Mouse (Mus musculus): ENCODE results near the gene Ube2l6.
"Not testable (repeated sequence)": the region's sequence is repeated elsewhere in the genome, so short reads cannot be mapped to it uniquely, and the experiment has no call there.

Gene Ube2l6

DNA sequence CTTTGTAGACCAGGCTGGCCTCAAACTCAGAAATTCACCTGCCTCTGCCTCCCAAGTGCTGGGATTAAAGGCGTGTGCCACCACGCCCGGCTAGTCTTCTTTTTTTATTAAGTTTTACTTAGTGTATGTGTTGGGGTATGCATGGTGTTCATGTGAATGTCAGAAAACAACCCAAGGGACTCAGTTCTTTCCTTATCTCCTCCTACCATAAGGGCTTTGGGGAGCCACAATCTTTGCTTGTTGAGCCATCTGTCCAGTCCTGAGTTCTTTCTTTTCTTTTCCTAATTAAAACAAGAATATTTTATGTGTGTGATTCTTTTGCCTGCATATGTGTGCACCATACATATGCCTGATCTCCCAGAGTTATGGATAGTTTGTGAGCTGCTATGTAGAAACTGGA is 5.5 kb upstream of the Ube2l6 start:
- ATAC-seq (ENCODE audit: low TSS enrichment) = no peak

DNA sequence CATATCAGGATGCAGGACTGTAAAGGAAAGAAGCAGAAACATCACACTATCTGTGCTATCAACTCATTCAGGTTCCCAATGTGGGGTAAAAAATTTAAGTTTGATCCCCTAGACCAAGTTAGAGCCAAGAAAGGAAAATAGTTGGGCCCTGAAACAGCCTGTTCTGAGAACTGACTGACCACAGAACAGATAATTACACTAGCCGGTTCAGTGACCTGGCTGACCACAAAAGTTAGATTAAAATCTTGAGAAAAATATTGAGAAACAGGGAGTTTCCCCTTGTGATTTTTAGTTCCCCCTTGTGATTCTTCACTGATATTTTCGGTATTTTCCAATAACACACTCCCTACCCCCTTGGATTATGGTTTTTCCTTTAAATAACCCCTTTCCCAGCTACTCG is 4.8 kb upstream of the Ube2l6 start:
- no peak for ATAC-seq (ENCODE audit: low TSS enrichment)

DNA sequence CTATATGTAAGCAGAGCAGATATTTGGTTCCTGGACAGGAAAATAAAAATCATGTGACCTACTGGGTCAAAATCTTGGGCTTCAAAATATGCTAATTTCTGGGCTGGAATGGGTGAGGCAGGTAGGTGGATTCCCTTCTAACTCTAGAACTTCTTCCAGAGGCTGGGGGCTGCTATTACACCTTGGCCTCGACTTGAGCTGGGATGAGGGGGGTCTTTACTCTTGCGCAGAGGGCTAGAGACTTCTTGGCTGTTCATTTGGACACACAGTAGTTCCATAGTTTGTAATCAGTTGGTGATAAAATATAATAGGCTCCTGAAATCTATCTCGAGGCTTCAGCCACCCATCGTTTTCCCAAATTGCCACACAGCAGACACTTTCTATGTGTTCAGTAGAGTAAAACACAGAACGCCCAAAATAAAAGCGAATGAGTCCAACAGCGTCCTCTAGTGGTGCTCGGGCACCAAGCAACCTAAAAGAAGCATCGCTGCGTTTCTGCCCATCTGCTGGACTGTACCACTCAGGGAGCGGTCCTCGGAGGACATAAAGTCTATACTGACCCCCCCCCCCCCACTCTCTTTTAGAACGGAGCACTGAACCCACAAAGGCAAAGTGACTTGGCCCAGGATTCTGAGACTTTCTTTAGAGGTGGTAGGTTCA is 665 bp upstream of the Ube2l6 start:
- peak; percentile 84 for ATAC-seq (ENCODE audit: low TSS enrichment)

DNA sequence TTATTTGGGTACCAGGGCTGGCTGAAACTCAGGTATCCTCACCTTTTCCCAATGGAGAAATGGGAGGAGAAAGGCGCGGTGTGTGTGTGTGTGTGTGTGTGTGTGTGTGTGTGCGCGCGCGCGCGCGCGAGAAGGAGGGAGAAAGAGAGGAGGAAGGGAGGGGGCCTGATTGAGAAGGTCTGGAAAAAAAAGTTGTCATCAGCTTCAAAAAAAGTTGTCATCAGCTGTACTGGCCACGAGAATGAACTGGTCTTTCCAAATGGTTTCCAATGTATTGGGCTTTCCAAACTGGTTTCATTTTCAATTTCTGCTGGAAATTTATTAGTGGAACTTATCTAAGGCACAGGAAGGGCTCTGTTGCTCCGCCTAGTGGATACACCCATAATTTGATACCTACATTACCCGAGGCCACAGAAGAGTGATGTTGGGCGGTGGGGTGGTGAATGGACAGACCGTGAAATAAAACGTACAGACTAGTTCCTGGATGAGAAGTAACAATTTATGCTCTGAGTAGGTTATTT is 473 bp downstream of the Ube2l6 start:
- peak; percentile 82 for ATAC-seq (ENCODE audit: low TSS enrichment)

DNA sequence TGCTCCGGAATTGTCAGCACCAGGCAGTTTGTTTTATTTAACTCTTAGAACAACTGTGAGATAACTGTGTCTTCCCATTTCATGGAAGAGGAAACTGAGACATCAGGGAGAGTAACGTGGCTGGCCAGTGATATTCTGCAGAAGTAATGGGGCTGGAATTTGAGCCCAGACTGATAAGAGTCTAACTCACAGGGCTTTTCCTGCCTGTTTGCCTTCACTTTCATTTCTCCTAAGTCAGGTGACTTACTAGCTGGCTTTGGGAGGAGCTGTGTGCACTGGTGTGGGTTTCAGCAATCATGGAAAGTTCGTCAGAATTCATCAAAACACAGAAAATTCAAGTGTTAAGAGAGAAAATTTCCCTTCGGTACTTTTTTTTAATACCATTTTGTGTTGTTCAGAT is 1.7 kb downstream of the Ube2l6 start:
- no peak for ATAC-seq (ENCODE audit: low TSS enrichment)

GRCm38 (mm10) chr2:84801223-84801622 is 2.6 kb downstream of the Ube2l6 start:
- ATAC-seq (ENCODE audit: low TSS enrichment) = not testable (repeated sequence)

DNA sequence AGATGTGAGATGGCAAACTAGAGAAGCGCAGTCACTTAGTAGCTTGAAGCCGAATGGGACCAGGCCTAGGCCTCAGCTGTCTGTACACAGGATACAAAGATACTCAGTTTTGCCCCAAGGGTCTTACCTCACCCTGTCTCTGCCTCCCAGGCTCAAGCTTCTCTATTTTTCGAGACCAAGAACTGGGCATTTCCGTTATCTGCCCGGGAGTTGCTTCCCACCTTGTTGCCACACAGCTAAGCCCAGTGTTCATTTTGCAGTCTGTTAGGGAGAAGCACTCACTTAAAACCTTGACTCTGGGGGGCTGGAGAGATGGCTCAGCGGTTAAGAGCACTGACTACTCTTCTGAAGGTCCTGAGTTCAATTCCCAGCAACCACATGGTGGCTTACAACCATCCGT is 5.3 kb downstream of the Ube2l6 start:
- ATAC-seq (ENCODE audit: low TSS enrichment) = no peak

DNA sequence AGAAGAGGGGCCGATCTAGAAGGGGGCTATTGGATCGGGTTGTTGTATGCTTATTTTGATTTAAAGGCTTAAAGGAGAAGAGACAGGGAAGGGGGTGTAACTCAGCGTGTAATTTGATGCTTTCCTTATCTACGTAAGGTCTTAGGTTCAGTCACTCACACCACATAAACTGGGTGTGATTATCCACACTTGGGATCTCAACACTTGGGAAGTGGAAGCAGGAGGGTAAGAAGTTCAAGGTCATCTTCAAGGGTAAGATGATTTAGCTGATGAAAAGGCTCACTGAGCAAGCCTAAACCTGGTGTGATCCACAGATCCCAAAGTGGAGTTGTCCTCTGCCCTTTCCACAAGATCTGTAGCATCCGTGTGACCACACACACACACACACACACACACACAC is 7.9 kb downstream of the Ube2l6 start:
- no peak for ATAC-seq (ENCODE audit: low TSS enrichment)

- no peak for ATAC-seq (ENCODE audit: low TSS enrichment)
These were observed 10.7 kb downstream of the Ube2l6 start for GRCm38 (mm10) chr2:84809330-84809729.

DNA sequence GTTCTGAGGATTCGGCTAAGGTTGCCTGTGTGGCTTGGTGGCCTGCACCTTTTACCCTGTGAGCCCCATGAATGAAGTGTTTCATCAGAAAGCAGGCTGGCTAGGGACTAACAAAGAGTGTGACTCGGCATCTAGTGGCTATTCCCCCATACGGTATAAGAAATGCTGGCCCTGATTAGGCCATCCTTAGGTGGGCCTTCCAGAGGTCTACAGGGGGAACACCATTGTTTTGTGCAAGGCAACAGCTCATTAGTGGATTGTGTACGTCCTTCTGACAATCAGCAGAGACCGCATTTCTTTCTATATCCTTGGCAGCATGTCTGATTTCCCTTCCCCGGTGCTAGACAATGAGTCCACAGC is 11.9 kb downstream of the Ube2l6 start:
- ATAC-seq (ENCODE audit: low TSS enrichment) = 0 out of 2 replicates have a peak, but pooled peaks have one; percentile 2

- ATAC-seq (ENCODE audit: low TSS enrichment) = peak; percentile 94
These were observed 12.4 kb downstream of the Ube2l6 start for GRCm38 (mm10) chr2:84810886-84811577.

DNA sequence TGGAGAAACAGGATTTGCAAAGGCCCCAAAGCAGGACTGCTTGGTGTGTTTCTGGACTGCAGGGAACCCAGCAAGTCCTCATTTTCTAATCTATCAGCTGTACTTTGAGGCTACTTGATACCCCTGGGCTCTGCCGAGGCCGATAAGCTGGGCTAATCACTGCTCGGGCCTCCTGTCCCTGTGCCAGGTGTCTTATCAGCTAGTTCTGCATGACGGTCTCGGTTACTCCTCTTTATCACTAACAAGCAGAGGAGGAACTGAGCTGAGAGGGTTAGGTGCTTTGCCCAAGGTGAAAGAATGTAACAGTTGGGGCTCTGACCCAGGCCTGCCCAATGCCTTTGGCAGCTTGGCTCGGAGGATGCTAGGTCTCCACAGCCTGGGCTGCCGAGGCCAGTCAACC is 13.3 kb downstream of the Ube2l6 start:
- ATAC-seq (ENCODE audit: low TSS enrichment) = no peak

GRCm38 (mm10) chr2:84812676-84813075 is 14.0 kb downstream of the Ube2l6 start:
- ATAC-seq (ENCODE audit: low TSS enrichment) = no peak

GRCm38 (mm10) chr2:84819861-84820260 is 21.2 kb downstream of the Ube2l6 start:
- ATAC-seq (ENCODE audit: low TSS enrichment) = peak; percentile 92

- ATAC-seq (ENCODE audit: low TSS enrichment) = no peak
These were observed 23.9 kb downstream of the Ube2l6 start, which contains the start of gene Smtnl1 for GRCm38 (mm10) chr2:84822552-84822951. TSS of gene Smtnl1 (minus strand) at chr2:84822652.

GRCm38 (mm10) chr2:84823237-84823636 is 24.6 kb downstream of the Ube2l6 start:
- no peak for ATAC-seq (ENCODE audit: low TSS enrichment)

DNA sequence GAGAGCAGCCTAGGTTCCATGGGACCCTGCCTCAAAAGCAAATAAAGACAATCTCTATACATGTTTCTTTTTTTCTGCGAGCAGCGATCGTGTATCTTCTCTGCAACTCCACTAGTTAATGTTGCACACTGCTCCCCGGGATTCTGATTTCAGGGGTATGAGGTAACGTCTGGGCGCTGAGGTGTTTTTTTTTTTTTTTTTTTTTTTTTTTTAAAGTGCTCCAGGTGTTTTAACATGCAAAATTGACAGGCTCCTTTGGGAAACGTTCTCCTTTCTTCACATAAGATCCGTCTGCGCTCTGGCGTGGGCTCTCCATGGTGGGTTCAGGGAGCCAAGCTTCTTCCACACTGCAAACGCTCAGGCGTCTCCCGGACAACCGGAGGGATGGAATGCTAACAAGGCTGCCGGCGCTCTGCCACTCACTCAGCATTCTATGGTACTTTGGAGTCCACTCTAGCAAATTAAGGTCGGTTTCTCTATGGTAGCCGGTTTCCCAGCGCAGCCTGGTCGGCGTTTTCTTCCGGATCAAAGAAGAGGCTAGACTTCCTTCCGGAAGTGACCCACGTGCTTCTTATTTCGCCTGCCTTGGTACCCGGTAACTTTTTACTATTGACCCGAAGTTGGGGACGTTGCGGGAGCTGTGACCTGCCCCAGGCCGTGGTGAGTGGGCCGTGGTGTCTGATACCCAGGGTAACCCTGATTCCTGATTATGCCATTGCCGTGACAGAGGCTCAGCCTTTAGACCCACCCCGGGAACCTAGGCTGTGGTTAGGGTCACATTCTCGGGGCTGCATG is 28.1 kb downstream of the Ube2l6 start, which contains the start of gene Timm10:
TSS of gene Timm10 (plus strand) at position 510 of the 795 bp plus-strand sequence.
- peak; percentile 97 for ATAC-seq (ENCODE audit: low TSS enrichment)

DNA sequence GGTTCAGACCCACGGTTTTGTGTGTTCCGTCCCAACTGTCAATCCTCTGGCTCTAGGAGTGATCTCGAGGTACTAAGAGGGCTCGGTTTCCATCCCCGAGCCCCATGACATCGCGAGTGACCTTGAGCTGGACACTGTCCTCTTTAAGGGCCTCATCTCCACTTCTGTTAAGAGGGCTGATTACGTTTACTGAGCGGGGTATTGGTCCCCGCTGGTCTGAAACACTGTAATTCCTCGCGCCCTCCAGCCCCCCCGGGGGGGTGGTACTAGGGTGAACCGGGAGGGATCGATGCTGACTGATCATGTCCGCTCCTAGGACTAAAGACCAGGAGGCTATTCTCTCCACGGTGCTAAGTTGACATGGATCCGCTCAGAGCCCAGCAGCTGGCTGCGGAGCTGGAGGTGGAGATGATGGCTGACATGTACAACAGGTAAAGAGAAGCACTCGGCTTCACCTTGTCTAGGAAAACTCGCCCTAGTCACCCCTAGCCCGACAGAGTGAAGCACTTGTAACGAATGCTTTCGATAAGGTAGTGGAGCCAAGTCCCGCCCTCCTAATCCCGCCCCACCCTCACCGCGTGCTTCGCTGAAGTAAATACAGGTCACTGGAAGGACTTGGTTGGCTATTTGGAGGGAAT is 28.8 kb downstream of the Ube2l6 start:
- no peak for ATAC-seq (ENCODE audit: low TSS enrichment)

DNA sequence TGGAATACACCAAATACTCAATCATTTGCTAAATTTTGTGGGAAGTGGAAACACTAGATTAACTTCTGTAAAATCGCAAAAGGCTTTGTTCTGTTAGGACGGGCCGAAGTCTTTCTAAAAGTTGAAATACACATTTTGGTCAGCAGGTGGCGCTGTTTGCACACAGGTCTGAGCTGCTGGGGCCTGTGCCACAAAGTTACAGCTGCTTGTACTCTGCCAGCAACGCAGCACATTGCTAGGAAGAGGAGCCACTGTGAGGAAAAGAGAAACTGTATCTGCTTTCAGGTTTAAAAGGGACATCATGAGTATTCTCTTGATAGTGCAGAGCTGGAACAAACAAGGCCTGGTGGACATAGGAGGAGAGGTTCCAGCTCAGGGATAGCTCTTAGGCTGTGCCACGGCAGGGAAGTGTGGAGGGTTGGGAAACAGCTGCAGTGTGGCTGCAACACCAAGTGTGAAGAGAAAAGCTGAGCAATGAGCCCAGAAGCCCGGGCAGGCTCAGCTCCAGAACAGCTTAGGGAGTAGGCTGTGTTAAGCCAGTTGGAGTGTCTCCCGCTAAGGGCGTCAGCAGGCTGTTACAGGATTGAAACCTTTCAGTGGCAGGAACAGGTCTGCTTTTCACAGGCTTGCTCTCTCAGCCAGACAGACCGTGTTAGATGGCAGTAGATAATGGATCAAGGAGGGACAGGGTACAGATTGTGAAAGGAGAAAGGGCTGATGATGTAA is 33.2 kb downstream of the Ube2l6 start:
- peak; percentile 94 for ATAC-seq (ENCODE audit: low TSS enrichment)

GRCm38 (mm10) chr2:84837107-84837506 is 38.5 kb downstream of the Ube2l6 start:
- no peak for ATAC-seq (ENCODE audit: low TSS enrichment)

Data from frontal cortex, adult (tissue).